Mouse (Mus musculus) C2C12 (cell line): ENCODE measurements around the gene Slc24a3.

Source experiments
- CEBPB ChIP-seq: IDR thresholded peaks from one replicate; pipeline ENCODE4 v1.6.1; 2011; ENCODE audit warnings: low read depth, mild to moderate bottlenecking, control low read depth, moderate library complexity
- CTCF ChIP-seq: IDR thresholded peaks from one replicate; pipeline ENCODE4 v1.5.1; 2011; ENCODE audit not compliant: control insufficient read depth, insufficient read depth, insufficient read length
- MAX ChIP-seq: IDR thresholded peaks from one replicate; pipeline ENCODE4 v1.6.1; 2011; ENCODE audit warnings: mild to moderate bottlenecking, control low read depth
- MYOD1 ChIP-seq: IDR thresholded peaks from one replicate; pipeline ENCODE4 v1.6.1; 2011; ENCODE audit warnings: low read depth; ENCODE audit not compliant: control insufficient read depth, insufficient read length
- MYOG ChIP-seq: IDR thresholded peaks from one replicate; pipeline ENCODE4 v1.6.1; 2011; ENCODE audit not compliant: control insufficient read depth, insufficient read length; ENCODE audit errors: extremely low read depth
- USF1 ChIP-seq: IDR thresholded peaks from one replicate; pipeline ENCODE4 v1.6.1; 2011; ENCODE audit warnings: low read depth, mild to moderate bottlenecking, control low read depth, moderate library complexity

DNA sequence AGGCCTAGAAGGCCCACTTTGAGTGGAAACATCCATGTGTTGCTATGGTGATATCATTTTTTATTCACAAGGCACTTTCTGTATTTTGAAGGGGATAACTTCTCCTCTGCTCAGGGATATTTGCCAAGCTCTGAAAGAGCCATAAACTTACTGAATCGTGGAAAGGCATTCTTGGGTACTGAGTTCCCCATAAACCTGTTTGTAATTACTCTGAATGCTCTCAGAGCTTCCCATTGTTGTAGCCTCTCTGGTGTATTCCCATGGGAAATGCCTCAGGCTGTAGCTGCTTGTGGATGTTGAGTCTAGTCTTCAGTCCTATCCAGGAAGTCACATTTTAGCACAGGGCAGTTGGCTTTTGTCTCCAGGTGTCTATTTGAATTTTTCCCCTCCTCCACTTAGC, 125.3 kb downstream of the Slc24a3 start:
- TF ChIP-seq USF1 (no peak), CTCF (no peak), MYOG (no peak), MAX (no peak), CEBPB (no peak), MYOD1 (no peak)
